Mouse (Mus musculus) yolk sac, embryonic 10.5 days (tissue): ENCODE data around the gene Mphosph8.
A peak's percentile ranks its signal among the peaks of the same experiment; 100 is the strongest.

ENCODE experiments used
- DNase-seq: peaks from one replicate; pipeline ENCODE4 v3.0.0-alpha.2; 2017; ENCODE audit warnings: low spot score

The Mphosph8 gene

DNA sequence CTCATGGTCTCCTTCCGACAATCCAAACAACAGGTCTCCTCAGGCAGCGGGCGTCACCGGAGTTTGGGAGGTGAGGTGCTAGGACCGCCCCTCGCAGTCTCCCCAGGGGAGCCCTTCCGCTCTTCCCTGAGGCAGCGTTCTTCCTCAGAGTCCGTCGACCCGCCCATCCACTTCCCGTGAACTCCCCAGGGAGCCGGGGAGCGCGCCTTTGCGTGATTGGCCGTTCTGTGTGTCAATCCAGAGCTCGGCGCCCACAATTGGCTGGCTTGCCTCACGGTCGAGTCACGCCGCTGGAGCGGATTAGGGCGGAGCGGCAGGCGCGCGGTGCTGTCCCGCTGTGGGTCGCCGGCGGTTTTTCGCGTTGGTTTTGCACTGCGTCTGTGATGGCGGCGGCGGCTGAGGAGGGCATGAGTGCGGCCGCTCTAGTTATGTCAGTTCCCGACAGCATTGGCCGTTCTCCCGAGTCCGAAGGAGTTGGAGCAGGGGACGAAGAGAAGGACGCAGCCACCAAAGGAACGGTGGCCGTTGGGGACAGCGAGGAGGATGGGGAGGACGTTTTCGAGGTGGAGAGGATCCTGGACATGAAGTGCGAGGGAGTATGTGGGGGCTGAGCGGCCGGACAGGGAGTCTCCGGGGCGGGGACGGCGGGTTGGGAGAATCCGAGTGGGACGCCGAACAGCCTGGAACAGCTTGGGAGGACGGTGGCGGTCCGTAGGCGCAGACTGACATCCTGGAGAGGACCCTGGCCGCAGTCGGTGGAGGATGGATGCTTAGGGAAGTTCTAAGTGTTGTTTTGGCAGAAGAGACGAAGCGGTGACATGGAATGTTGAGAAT is at the start of gene Mphosph8:
Gene Mphosph8, plus strand, starts transcription at position 280 of the 834 bp plus-strand sequence.
- peak; percentile 99 for DNase-seq

DNA sequence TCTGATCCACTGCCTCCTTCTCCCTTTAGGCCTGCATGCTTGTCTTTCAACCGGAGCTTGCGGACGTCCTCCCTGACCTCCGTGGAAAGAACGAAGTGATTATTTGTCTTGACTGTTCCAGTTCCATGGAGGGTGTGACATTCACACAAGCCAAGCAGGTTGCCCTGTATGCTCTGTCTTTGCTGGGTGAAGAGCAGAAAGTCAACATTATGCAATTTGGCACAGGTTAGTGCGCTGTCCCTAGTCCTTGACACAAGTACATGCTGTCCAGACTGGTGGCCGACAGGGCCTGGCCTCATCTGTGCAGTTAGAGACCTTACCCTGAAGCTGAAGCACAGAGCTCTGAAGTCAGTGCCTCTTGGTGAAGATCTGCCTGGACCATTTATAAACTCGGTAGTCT is 47.6 kb upstream of the Mphosph8 start:
- no peak for DNase-seq

DNA sequence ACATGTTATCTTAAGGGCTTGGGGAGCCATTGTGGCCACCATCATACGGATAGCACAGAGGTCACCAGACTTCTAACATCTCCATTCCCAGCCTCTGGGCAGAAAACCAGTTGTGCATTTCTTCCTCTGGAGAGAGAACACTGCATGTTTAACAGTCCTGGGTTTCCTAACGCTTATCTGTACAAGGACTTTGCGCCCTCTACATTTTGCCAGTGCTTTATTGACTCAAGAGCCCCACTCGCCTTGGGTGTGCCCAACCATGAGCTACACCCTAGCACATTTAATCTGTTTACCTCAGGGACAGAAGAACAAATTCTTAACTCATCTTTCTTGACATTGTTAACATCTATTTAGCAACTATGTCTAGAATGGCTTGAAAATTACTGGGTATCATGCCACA is 41.8 kb upstream of the Mphosph8 start:
- peak; percentile 3 for DNase-seq

DNA sequence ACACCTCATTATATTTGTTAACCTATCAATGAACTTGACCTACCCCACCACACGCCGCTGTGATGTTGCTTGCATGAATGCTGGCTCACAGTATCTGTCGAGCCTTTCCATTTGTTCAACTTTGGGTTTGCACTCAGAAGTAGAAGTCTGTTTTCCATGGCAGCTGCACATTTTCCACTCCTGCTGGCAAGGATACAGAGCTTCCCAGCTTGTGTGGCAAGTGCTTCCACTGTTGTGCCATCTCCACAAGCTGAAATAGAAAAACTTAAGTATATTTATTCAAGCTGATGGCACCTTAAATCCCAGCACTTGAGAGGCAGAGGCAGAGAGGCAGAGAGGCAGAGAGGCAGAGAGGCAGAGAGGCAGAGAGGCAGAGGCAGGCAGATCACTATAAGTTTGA is 39.7 kb upstream of the Mphosph8 start:
- no peak for DNase-seq

DNA sequence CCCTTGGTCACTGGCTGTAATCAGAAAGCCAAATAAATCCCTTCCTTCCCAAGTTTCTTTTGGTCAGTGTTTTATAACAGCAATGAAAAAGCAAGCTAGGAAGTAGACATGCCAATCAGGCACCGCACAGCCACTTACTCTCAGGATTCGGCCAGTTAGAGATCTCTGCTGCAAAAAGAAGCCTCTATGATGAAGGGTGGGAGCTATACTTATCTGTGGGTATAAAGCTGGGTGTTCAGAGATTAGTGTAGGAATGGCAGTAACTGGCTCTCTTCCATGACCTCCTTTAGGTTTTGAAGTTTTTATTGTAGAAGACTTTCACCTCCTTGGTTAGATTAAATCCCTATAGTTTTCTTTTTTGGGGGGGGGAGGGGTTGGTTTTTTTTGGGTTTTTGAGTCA is 36.9 kb upstream of the Mphosph8 start:
- no peak for DNase-seq

DNA sequence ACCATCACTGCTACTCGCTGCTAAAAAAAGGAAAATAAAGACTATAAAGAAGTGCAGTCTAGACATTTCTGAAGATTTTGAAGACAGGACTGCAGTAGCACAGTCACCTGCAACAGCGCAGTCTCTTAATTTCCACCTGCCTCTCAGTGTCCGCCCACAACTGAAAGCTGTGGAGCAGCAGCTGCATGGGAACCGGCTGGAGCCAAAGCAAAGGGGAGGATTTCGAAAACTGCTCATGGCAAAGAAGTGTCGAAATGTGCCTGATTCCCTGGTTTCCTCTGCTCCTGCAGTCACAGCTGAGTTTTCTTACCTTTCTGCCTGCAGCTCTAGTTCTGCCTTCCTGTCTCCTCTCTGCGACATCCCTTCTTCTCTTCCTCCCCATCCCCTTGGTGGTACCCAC is 20.8 kb upstream of the Mphosph8 start:
- DNase-seq, result no peak

DNA sequence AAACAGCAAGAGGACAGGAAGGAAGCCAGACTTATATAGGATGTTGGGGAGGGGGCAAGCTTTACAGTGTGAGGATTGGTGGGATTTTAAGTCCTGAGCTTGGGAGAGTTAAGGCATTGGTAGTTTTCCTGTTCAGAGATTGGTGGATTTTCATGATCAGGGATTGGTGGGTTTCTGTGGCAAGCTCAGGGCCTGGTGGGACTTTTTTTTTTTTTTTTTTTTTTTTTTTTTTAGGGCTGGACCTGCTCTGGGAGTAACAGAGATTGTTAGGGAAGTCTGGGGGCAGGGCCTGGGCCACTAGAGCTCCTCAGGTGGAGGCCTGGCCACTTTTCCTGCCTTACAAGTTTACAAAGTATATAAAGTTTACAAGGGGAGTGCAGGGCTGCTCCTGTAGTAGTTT is 18.6 kb upstream of the Mphosph8 start:
- no peak for DNase-seq

DNA sequence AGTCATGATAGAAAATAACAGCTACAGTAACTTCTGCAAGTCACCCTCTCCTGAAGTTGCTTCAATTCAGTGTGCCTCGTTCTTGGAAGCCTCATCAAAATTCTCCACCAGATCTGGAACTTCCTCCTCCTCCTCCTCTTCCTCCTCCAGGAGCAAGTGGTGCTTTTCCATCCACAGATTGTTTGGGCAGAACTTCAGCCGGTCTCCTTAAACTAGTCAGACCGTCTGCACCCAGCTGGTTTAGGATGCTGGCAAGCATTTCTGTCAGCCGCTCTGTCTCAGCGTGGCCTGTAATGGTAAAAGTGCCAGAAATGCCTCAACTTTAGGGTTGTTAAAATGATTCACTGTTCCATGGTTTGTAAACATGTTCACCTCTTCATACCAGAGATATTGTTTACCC is 2.4 kb upstream of the Mphosph8 start:
- no peak for DNase-seq

DNA sequence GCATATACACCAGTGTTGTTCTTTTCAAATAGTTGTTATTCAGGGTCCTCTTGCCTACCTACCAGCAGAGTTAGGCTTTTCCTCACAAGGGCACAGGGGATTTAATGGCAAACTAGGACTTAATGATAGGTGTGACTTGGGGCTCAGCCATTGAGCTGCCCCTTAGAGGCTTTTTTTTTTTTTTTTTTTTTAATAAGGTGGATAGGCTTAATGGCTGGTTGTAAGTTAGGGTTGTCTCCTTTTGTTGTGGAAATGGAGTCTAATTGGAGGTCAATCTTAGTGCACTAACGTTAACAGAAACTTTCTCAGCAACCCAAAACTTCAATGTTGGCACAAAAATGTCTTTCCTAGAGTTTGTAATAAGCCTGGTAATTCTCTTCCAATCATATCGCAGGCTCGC is 1.1 kb upstream of the Mphosph8 start:
- DNase-seq, result no peak

DNA sequence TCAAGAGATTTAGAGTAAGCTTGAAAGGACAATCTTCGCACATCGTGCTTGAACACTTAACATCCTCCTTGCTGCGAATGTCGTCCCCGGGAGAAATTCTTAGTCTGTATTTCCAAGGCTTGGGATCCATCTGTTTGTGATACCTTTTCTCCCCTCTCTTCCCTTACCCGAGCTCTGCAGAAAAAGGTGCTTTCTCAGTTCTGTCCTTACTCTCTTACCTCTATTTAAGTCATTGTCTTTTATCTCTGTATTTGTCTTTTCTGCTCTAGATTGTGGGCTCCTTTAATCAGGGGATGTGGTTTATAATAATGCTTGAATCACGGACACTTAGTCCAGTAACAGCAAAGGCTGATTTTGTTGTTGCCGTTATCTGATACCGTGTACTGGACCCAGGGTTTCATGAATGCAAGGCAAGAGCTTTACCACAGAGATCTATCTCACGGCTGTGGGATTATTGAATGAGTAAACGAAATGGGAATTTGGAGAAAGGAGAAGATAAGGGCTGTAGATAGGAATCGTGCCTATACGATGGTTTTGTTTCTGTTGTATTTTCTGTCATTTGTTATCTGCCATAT is 1.1 kb downstream of the Mphosph8 start:
- no peak for DNase-seq

DNA sequence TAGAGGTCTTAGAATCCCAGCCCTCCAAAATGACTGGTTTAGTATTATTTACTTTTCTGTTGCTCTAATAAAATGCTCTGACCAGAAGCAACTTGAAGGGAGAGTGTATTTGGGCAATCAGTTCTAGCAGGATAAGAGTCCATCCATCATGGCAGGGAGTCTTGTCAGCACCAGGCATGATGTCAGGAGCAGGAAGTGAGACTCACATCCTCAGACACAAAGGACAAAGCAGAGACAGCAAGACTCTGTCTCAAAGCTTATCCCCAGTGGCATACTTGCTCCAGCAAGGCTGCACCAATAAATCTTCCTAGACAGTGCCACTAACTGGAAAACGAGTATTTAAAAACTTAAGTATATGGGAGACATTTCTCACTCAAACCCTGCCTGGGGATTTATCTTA is 17.4 kb downstream of the Mphosph8 start:
- DNase-seq, result no peak

DNA sequence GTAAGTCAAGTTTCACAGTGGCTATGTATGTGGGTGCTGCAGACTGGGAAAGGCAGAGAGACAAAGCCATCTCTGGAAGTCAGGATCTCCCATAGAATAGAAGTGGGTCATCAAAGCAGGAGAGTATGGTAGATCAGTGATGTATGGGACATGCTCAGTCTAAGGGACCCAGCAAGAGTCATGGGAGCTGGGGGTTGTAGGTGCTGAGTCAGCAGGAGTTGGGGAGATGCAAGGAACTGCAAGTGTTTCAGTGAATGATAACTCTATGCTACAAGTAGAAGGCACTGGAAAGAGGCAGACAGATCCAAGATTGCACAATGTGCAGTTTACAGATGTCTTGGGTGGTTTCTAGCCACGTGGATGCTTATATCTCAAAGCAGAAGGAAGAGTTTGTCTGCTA is 21.1 kb downstream of the Mphosph8 start:
- DNase-seq, result no peak

DNA sequence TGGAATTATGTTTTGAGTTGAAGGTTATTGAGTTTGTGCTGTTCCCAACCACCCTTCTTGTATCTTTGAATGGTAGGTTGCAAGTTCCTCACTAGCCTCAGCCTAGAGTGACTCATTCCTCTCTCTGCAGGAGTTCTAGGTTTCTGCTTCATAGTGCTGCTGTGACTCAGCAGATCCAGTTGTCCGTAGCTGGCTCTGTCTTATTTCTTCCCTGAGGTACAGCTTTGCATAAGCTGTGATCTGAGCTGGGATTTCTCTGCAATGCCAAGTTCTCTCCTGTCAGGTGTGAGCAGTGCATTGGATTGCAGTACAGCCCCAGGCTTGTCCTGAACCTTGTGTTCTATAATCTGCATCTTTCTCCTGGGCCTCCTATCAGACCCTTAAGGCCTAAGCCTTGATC is 21.7 kb downstream of the Mphosph8 start:
- no peak for DNase-seq

DNA sequence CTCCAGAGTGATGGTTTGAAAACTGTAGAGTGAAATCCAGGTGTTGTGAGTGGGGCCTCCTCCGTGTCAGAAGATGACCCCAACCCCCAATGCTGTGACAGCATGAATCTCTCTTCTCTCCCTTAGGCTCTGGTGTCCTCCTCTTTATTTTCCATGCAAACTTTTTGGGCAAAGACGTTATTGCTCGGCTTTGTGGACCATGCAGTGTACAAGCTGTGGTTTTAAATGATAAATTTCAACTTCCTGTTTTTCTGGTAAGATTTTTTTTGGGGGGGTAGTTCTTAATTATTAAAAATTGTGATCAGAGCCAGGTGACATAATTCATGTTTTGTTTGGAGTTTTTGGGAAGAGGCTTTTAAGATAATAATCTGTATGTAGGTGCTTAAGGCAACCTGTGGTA is 27.4 kb downstream of the Mphosph8 start:
- no peak for DNase-seq

DNA sequence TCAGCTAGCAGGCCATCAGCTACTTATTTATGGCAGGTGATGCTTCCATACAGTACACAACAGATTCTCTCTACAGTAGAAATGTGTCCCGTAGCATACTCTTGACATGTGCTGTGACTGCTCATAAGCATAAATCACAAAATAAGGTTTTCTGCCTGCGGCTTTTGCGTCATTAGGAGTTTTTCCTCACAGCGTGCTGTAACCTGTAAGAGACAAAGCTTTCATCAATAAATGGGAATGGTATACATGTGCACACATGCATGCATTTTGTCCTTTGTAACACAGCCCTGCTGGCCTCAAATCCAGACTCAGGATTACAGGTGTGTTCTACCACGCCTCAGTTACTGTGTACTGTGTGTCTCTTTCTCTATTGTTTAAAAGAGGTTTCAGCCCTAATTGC is 29.8 kb downstream of the Mphosph8 start:
- DNase-seq, result no peak

DNA sequence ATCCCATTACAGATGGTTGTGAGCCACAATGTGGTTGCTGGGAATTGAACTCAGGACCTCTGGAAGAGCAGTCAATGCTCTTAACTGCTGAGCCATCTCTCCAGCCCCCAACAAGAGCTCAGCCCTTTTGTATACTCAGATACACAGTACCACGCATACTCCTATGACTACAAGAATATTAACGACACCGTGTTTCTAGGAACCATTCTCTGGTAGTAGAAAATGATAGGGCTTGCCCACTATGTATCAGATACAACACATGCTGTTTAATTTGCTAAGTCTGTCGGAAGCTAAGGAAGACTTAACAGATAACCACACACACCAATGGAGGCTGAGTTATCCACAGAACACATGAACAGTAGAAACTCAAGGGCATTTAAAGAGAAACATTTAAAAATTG is 34.6 kb downstream of the Mphosph8 start:
- no peak for DNase-seq

DNA sequence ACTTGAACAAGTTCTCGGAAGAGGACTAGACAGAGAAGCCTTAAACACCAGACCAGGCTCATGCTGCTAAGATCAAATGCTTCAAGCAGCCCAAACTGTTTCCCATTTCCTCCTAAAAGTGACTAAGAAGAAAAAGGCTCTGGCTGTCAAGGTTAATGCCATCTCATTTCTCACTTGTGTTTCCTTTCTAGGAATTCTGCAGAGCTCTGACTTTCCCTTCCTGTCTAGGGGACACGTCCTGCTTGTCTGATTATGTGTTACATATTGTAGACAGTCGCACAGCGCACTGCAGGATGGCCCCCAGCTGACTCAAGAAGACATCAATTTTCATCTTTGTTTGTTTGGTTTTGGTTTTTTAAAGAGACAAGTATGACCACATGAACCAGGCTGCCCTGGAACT is 37.6 kb downstream of the Mphosph8 start:
- DNase-seq, result no peak

DNA sequence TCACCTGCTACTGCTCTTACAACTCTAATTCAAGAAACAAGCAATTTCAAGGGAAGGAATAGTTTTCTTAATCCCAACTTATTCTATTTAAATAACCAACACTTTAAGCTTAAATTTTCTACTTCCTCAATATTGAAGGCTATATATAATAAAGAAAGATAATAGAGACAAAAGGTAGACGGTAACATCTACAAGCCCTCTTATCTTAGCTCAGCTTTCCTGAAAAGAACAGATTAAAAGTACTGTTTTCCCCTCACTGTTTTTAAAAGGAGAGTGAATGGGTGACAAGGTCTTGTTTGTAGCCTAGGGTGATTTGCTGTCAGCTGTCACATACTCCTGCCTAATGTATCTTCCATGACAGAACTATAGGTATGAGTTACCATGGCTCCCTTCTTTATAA is 58.4 kb downstream of the Mphosph8 start:
- DNase-seq, result no peak

DNA sequence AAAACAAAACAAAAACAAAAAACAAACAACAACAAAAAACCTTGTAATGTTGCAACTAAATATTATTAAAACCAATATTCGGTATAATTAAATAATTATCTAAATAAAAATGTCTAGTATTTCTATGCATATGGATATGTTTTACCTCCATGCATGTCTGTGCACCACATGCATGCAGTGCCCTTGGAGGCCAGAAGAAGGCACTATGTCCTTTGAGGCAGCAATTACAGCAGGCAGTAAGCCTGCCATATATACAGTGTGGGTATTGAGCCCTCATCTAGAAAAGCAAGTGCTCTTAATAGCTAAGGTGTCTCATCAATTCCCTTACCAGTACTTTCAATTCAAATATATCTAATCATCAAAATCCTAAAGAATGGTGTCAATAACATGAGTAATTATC is 72.1 kb downstream of the Mphosph8 start:
- DNase-seq, result no peak
